Mouse (Mus musculus): ENCODE results near the gene Peg10. TPM values are rescaled to one million over a fixed set of nuclear protein-coding genes. Genes with fewer than 3 reads are reported as not detected.

Peg10 gene
- polyA plus RNA-seq, 1 experiment from 2014 or later, result 1.8 TPM

- H3K36me3 ChIP-seq (ENCODE audit: control insufficient read depth, insufficient read depth), result no peaks in the 10 kb centered on the region
- H3K9me3 ChIP-seq (replicated peaks; ENCODE audit: control insufficient read depth, low read length), result no peaks in the 10 kb centered on the region
- ATAC-seq (ENCODE audit: low read depth), result no peak
- H3K27ac ChIP-seq (ENCODE audit: low read length), result no peak overlapping the region
- no peak overlapping the region for H3K9ac ChIP-seq (ENCODE audit: low read depth, low read length)
- H3K27me3 ChIP-seq (ENCODE audit: control insufficient read depth, insufficient read depth, low read depth, low read length), result no peaks in the 10 kb centered on the region
- H3K4me1 ChIP-seq (ENCODE audit: control insufficient read depth, low read depth, low read length), result no peaks in the 10 kb centered on the region
- no peak overlapping the region for H3K4me3 ChIP-seq (ENCODE audit: low read depth, low read length)
- H3K4me2 ChIP-seq (ENCODE audit: low read depth, low read length), result no peak overlapping the region
- 75% methylated on average over 15 of the region's 15 CpGs for WGBS (ENCODE audit: insufficient replicate concordance)
Observed at GRCm38 (mm10) chr6:4723998-4724757, 22.9 kb upstream of the Peg10 start.

DNA sequence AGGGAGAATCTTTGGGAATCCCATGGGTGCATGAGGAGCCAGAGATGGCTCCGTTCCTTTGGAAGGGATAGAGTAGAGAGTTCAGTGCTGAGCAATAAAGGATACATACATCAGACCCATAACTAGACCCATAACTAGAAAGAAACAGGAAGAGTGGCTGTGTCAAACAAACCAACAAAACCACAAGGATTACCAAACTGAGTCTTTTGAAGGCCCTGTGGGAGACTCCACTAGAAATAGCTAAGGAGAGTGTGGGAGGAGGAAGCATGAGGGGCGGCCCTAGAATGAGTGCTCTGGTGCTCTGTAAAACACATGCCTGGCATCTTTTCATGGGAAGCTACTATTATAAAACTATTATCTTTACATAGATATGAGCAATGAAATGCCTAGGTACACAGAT lies 18.8 kb upstream of the Peg10 start:
- Histone ChIP-seq H3K4me3 (ENCODE audit: low read depth, low read length) (no peak overlapping the region), H3K27me3 (ENCODE audit: control insufficient read depth, insufficient read depth, low read depth, low read length) (no peaks in the 10 kb centered on the region), H3K9ac (ENCODE audit: low read depth, low read length) (no peak overlapping the region), H3K36me3 (ENCODE audit: control insufficient read depth, insufficient read depth) (no peaks in the 10 kb centered on the region), H3K4me2 (ENCODE audit: low read depth, low read length) (no peak overlapping the region), H3K9me3 (replicated peaks; ENCODE audit: control insufficient read depth, low read length) (no peaks in the 10 kb centered on the region), H3K4me1 (ENCODE audit: control insufficient read depth, low read depth, low read length) (no peaks in the 10 kb centered on the region), H3K27ac (ENCODE audit: low read length) (no peak overlapping the region)
- no peak for ATAC-seq (ENCODE audit: low read depth)
- 40% methylated on average over 2 of the region's 2 CpGs for WGBS (ENCODE audit: insufficient replicate concordance)

DNA sequence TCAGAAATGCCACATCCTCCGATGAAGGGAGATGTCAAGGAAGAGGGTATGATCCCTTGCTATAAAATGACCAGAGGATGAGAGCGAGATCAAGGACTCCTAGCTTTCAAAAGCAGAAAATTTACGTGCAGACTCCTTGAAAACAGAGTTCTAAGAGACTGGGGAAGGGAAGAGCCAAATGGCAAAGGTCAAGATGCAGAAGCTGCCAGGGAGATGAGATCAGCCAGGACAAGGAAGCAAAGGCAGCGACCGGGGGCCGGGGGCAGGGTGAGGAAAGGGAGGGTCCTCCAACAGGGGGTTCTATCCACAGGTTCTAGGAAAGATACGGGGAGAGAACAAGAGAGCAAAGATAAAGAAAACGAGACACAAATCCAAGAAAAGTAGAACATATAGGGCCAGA lies 15.4 kb upstream of the Peg10 start:
- no peaks in the 10 kb centered on the region for H3K27me3 ChIP-seq (ENCODE audit: control insufficient read depth, insufficient read depth, low read depth, low read length)
- no peak overlapping the region for H3K4me3 ChIP-seq (ENCODE audit: low read depth, low read length)
- no peaks in the 10 kb centered on the region for H3K4me1 ChIP-seq (ENCODE audit: control insufficient read depth, low read depth, low read length)
- 42% methylated on average over 8 of the region's 8 CpGs for WGBS (ENCODE audit: insufficient replicate concordance)
- no peaks in the 10 kb centered on the region for H3K36me3 ChIP-seq (ENCODE audit: control insufficient read depth, insufficient read depth)
- no peaks in the 10 kb centered on the region for H3K9me3 ChIP-seq (replicated peaks; ENCODE audit: control insufficient read depth, low read length)
- no peak overlapping the region for H3K4me2 ChIP-seq (ENCODE audit: low read depth, low read length)
- no peak for ATAC-seq (ENCODE audit: low read depth)
- H3K27ac ChIP-seq (ENCODE audit: low read length), result no peak overlapping the region
- H3K9ac ChIP-seq (ENCODE audit: low read depth, low read length), result no peak overlapping the region

GRCm38 (mm10) chr6:4733208-4733607 lies 13.9 kb upstream of the Peg10 start:
- Histone ChIP-seq H3K4me1 (ENCODE audit: control insufficient read depth, low read depth, low read length) (no peaks in the 10 kb centered on the region), H3K27me3 (ENCODE audit: control insufficient read depth, insufficient read depth, low read depth, low read length) (no peaks in the 10 kb centered on the region), H3K4me3 (ENCODE audit: low read depth, low read length) (no peak overlapping the region), H3K27ac (ENCODE audit: low read length) (no peak overlapping the region), H3K36me3 (ENCODE audit: control insufficient read depth, insufficient read depth) (no peaks in the 10 kb centered on the region), H3K9ac (ENCODE audit: low read depth, low read length) (no peak overlapping the region), H3K9me3 (replicated peaks; ENCODE audit: control insufficient read depth, low read length) (no peaks in the 10 kb centered on the region), H3K4me2 (ENCODE audit: low read depth, low read length) (no peak overlapping the region)
- WGBS (ENCODE audit: insufficient replicate concordance), result 42% methylated on average over 8 of the region's 8 CpGs
- ATAC-seq (ENCODE audit: low read depth), result no peak

DNA sequence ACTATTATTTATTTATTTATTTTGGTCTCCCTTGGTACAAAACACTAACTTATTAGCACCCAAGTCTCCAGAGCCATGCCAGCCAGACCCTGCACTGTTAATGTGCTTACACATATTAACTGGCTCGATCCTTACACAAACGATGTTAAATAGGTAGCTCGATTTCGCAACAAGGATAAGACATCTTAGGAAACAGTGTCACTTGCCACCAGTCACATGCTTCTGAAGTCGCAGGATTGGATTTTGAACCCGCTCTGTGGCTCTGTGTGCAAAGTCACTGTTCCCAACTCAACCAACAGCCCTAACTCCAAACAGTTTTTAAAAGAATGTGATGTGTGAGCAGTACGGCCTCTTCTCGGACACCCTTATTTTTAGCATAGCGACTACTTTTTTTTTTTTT lies 10.7 kb upstream of the Peg10 start:
- Histone ChIP-seq H3K9ac (ENCODE audit: low read depth, low read length) (no peak overlapping the region), H3K27ac (ENCODE audit: low read length) (no peak overlapping the region), H3K4me2 (ENCODE audit: low read depth, low read length) (no peak overlapping the region), H3K4me3 (ENCODE audit: low read depth, low read length) (no peak overlapping the region), H3K4me1 (ENCODE audit: control insufficient read depth, low read depth, low read length) (no peaks in the 10 kb centered on the region), H3K27me3 (ENCODE audit: control insufficient read depth, insufficient read depth, low read depth, low read length) (no peaks in the 10 kb centered on the region), H3K36me3 (ENCODE audit: control insufficient read depth, insufficient read depth) (no peaks in the 10 kb centered on the region), H3K9me3 (replicated peaks; ENCODE audit: control insufficient read depth, low read length) (no peaks in the 10 kb centered on the region)
- WGBS (ENCODE audit: insufficient replicate concordance), result 71% methylated on average over 9 of the region's 9 CpGs
- no peak for ATAC-seq (ENCODE audit: low read depth)

GRCm38 (mm10) chr6:4738034-4738629 lies 9.0 kb upstream of the Peg10 start:
- Histone ChIP-seq H3K9ac (ENCODE audit: low read depth, low read length) (no peak overlapping the region), H3K36me3 (ENCODE audit: control insufficient read depth, insufficient read depth) (no peaks in the 10 kb centered on the region), H3K27me3 (ENCODE audit: control insufficient read depth, insufficient read depth, low read depth, low read length) (no peaks in the 10 kb centered on the region), H3K9me3 (replicated peaks; ENCODE audit: control insufficient read depth, low read length) (no peaks in the 10 kb centered on the region), H3K4me2 (ENCODE audit: low read depth, low read length) (no peak overlapping the region), H3K4me1 (ENCODE audit: control insufficient read depth, low read depth, low read length) (no peaks in the 10 kb centered on the region), H3K4me3 (ENCODE audit: low read depth, low read length) (no peak overlapping the region), H3K27ac (ENCODE audit: low read length) (no peak overlapping the region)
- no peak for ATAC-seq (ENCODE audit: low read depth)
- 54% methylated on average over 11 of the region's 11 CpGs for WGBS (ENCODE audit: insufficient replicate concordance)

GRCm38 (mm10) chr6:4738717-4739116 lies 8.4 kb upstream of the Peg10 start:
- no peak for ATAC-seq (ENCODE audit: low read depth)

GRCm38 (mm10) chr6:4739522-4740355 lies 7.4 kb upstream of the Peg10 start:
- Histone ChIP-seq H3K36me3 (ENCODE audit: control insufficient read depth, insufficient read depth) (no peaks in the 10 kb centered on the region), H3K4me3 (ENCODE audit: low read depth, low read length) (no peak overlapping the region), H3K4me1 (ENCODE audit: control insufficient read depth, low read depth, low read length) (no peaks in the 10 kb centered on the region), H3K27ac (ENCODE audit: low read length) (no peak overlapping the region), H3K9me3 (replicated peaks; ENCODE audit: control insufficient read depth, low read length) (no peaks in the 10 kb centered on the region), H3K9ac (ENCODE audit: low read depth, low read length) (no peak overlapping the region), H3K27me3 (ENCODE audit: control insufficient read depth, insufficient read depth, low read depth, low read length) (no peaks in the 10 kb centered on the region), H3K4me2 (ENCODE audit: low read depth, low read length) (no peak overlapping the region)
- 29% methylated on average over 13 of the region's 13 CpGs for WGBS (ENCODE audit: insufficient replicate concordance)
- no peak for ATAC-seq (ENCODE audit: low read depth)

More at GRCm38 (mm10) chr6:4738717-4739116, 8.4 kb upstream of the Peg10 start:
- no peaks in the 10 kb centered on the region for H3K27me3 ChIP-seq (ENCODE audit: control insufficient read depth, insufficient read depth, low read depth, low read length)
- H3K4me1 ChIP-seq (ENCODE audit: control insufficient read depth, low read depth, low read length), result no peaks in the 10 kb centered on the region
- H3K4me3 ChIP-seq (ENCODE audit: low read depth, low read length), result no peak overlapping the region
- H3K27ac ChIP-seq (ENCODE audit: low read length), result no peak overlapping the region
- no peaks in the 10 kb centered on the region for H3K36me3 ChIP-seq (ENCODE audit: control insufficient read depth, insufficient read depth)
- no peak overlapping the region for H3K9ac ChIP-seq (ENCODE audit: low read depth, low read length)
- no peaks in the 10 kb centered on the region for H3K9me3 ChIP-seq (replicated peaks; ENCODE audit: control insufficient read depth, low read length)
- H3K4me2 ChIP-seq (ENCODE audit: low read depth, low read length), result no peak overlapping the region
- WGBS (ENCODE audit: insufficient replicate concordance), result 45% methylated on average over 2 of the region's 2 CpGs

DNA sequence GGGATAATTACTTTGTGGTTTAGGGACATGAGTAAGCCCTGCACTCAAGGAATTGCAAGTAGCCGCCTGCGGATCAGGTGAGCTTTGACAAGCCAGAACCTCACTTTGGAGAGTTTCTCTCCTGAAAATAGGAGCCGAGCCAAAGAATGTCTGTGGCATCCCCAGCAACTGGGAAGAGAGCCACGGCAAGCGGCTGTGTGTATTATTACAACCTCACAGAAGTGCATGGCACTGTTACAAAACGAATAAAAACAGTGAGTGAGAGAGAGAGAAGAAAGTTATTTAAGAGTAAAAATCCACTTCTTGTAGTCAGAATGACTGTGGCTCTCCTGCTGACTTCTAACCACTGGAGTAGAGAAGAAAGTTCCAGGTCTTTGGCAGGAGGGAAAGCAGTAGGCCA lies 6.6 kb upstream of the Peg10 start:
- no peaks in the 10 kb centered on the region for H3K4me1 ChIP-seq (ENCODE audit: control insufficient read depth, low read depth, low read length)
- no peak overlapping the region for H3K4me3 ChIP-seq (ENCODE audit: low read depth, low read length)
- no peaks in the 10 kb centered on the region for H3K9me3 ChIP-seq (replicated peaks; ENCODE audit: control insufficient read depth, low read length)
- H3K27ac ChIP-seq (ENCODE audit: low read length), result no peak overlapping the region
- H3K36me3 ChIP-seq (ENCODE audit: control insufficient read depth, insufficient read depth), result no peaks in the 10 kb centered on the region
- WGBS (ENCODE audit: insufficient replicate concordance), result 50% methylated on average over 6 of the region's 6 CpGs
- H3K27me3 ChIP-seq (ENCODE audit: control insufficient read depth, insufficient read depth, low read depth, low read length), result no peaks in the 10 kb centered on the region
- H3K4me2 ChIP-seq (ENCODE audit: low read depth, low read length), result no peak overlapping the region
- no peak overlapping the region for H3K9ac ChIP-seq (ENCODE audit: low read depth, low read length)
- ATAC-seq (ENCODE audit: low read depth), result no peak

All from liver, embryonic 16.5 days (tissue).